Mouse (Mus musculus): ENCODE results near the gene Bcl2l12.

DNA sequence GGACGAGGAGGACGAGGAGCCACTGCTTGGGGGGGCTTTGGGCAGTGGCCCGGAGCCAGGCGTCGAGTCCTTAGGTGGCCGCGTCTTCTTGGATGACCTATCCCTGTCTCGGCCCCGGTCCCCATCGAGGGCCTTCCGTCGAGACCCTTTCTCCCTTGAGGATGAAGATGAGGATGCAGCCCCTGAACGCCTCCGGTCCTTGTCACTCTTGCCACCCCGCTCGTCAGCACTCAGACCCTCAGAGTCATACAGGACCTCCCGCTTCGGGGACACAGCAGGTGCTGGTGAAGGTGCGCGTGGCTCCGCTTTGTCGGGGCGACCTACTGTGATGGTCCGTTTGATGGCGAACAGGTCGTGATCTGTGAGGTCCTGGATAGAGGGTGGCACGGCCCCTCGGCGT is 8.6 kb upstream of the Bcl2l12 start:
- TF ChIP-seq CTCF (IDR thresholded peaks at IDR 0.05; ENCODE audit: low read depth), result no peak
- TF ChIP-seq EP300 (IDR thresholded peaks at IDR 0.05; ENCODE audit: low read depth), result no peak

Measured in heart, postnatal 0 days (tissue).